Mouse (Mus musculus) cortical plate, adult 2 months (tissue): Measurements from ENCODE around the gene Agpat3.

Source experiments
- CTCF ChIP-seq: fragments of 200-500 bp; IDR thresholded peaks from 2 replicates; pipeline ENCODE4 v1.5.1; 2011; ENCODE audit warnings: mild to moderate bottlenecking, control low read depth, low read length; ENCODE audit not compliant: insufficient read depth; ENCODE audit errors: extremely low read depth
- POLR2A ChIP-seq: fragments of 200-500 bp; IDR thresholded peaks from 2 replicates; pipeline ENCODE4 v1.6.1; 2011; ENCODE audit warnings: mild to moderate bottlenecking, low read length, control low read depth; ENCODE audit not compliant: insufficient read depth; ENCODE audit errors: extremely low read depth

- TF ChIP-seq CTCF (no peak), POLR2A (no peak)
These were observed 4.8 kb downstream of the Agpat3 start for GRCm38 (mm10) chr10:78347486-78347885.
